Mouse (Mus musculus) CD4-positive, CD25-positive, alpha-beta regulatory T cell, adult 4 months (primary cell): ENCODE results near the gene Mrgprb2. TPM values are rescaled to one million over a fixed set of nuclear protein-coding genes. Genes with fewer than 3 reads are reported as not detected.

ENCODE experiments used
- ATAC-seq: one replicate; pipeline ENCODE4 v1.8.0; 2017
- polyA plus RNA-seq, 2 experiments: library from polyadenylated mRNA; unstranded; fragments of 100-300 nt; shearing (Covaris generic); gene quantifications; one replicate each; pipeline ENCODE4 v1.2.1; 2017

The Mrgprb2 gene
- polyA plus RNA-seq: not detected

GRCm38 (mm10) chr7:48557986-48558385, at the start of gene Mrgprb2:
Gene Mrgprb2, minus strand, starts transcription at chr7:48558086.
- no peak for ATAC-seq

Other genes with a start within 250 kb of the Mrgprb2 start
- gene Mrgprb8, start 169.6 kb downstream of the Mrgprb2 start, polyA plus RNA-seq: not detected
- gene Mrgprb1, start 101.7 kb downstream of the Mrgprb2 start, polyA plus RNA-seq: not detected
- gene Mrgprx2, start 58.8 kb downstream of the Mrgprb2 start, polyA plus RNA-seq: not detected
- not detected for gene Mrgprb3, start 85.7 kb upstream of the Mrgprb2 start, polyA plus RNA-seq
- 10 to 100 TPM; 22.7 to 26.1 TPM for gene Zdhhc13, start 230.9 kb upstream of the Mrgprb2 start, polyA plus RNA-seq